Mouse (Mus musculus): ENCODE measurements around the gene Thsd4. TPM values are rescaled to one million over a fixed set of nuclear protein-coding genes. Genes with fewer than 3 reads are reported as not detected.

Gene Thsd4
- 2.6 and 3.0 TPM in 2 replicates for polyA plus RNA-seq (2014; fragmentation: Nextera tagmentation; extraction: Ambion mirVana)

- peak; percentile 76 for DNase-seq (ENCODE audit: low spot score)
- H3K36me3 ChIP-seq (replicated peaks; ENCODE audit: control insufficient read depth, insufficient read depth, low read depth, low read length), result no peaks in the 10 kb centered on the region
- H3K27me3 ChIP-seq (ENCODE audit: control insufficient read depth, insufficient read depth, low read length), result peaks cover 4% of the 10 kb centered on the region; the same call in 1 of the 2 replicates
- peaks cover 2% of the 10 kb centered on the region for H3K4me1 ChIP-seq (ENCODE audit: control insufficient read depth, insufficient read depth, low read length)
- H3K4me2 ChIP-seq (ENCODE audit: low read depth, low read length), result peak within 1 kb of the TSS; percentile 96
- WGBS, result 1% methylated on average over 43 of the region's 51 CpGs
- H3K4me3 ChIP-seq (ENCODE audit: low read depth, low read length), result peak within 1 kb of the TSS; percentile 53
- no peak within 1 kb of the TSS for H3K27ac ChIP-seq (replicated peaks; ENCODE audit: low read depth, low read length)
- H3K9ac ChIP-seq (replicated peaks; ENCODE audit: low read length), result peak within 1 kb of the TSS; percentile 65
- ATAC-seq (replicated peaks; ENCODE audit: insufficient number of reproducible peaks, low FRiP score, low TSS enrichment, low read depth), result peak; percentile 21
- no peaks in the 10 kb centered on the region for H3K9me3 ChIP-seq (replicated peaks; ENCODE audit: control insufficient read depth, low read length)
Measured at GRCm38 (mm10) chr9:60521806-60522264, at the start of gene Thsd4. TSS of gene Thsd4 (minus strand) at chr9:60522046.

DNA sequence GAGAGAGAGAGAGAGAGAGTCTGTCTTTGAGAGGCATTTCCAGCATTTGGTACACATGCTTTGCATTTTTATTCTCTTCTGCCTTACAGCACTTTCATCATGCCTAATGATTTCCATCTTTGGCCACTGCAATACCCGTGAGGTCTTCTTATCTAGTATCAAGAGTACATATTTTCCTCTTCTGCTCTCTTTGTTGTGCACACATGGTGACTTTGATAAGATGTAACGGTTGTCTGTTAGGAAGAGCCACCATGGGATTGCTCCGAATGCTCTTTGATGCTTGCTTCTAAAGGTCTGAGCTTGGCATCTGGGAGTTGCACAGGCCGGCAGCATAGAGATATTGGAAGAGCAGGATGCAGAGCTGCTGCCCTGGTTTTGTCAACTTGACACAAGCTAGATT is 49.2 kb upstream of the Thsd4 start:
- DNase-seq (ENCODE audit: low spot score) (peak; percentile 21), ATAC-seq (replicated peaks; ENCODE audit: insufficient number of reproducible peaks, low FRiP score, low TSS enrichment, low read depth) (no peak)
- H3K9ac ChIP-seq (replicated peaks; ENCODE audit: low read length), result no peak overlapping the region
- no peak overlapping the region for H3K4me2 ChIP-seq (ENCODE audit: low read depth, low read length)
- no peaks in the 10 kb centered on the region for H3K36me3 ChIP-seq (replicated peaks; ENCODE audit: control insufficient read depth, insufficient read depth, low read depth, low read length)
- no peak overlapping the region for H3K4me3 ChIP-seq (ENCODE audit: low read depth, low read length)
- no peaks in the 10 kb centered on the region for H3K4me1 ChIP-seq (ENCODE audit: control insufficient read depth, insufficient read depth, low read length)
- H3K9me3 ChIP-seq (replicated peaks; ENCODE audit: control insufficient read depth, low read length), result no peaks in the 10 kb centered on the region
- H3K27ac ChIP-seq (replicated peaks; ENCODE audit: low read depth, low read length), result no peak overlapping the region
- 76% methylated on average over 4 of the region's 4 CpGs for WGBS
- no peaks in the 10 kb centered on the region for H3K27me3 ChIP-seq (ENCODE audit: control insufficient read depth, insufficient read depth, low read length)

DNA sequence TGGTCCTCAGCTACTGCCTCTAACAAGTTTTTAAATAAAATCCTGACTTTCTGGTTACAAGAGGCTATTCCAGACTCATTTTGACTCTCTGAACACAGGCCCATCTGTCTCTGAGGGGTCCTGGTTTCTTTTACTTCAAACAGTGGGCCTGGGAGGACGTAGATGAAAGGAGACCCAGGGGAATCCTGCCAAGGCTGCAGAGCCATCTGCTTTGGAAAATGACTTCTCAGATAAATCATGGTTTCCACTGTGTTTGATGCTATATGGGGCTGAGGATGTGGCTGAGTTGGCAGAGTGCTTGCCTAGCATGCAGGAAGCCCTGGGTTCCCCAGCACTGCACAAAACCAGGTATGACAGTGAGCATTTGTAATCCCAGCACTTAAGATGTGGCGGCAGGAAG is 47.5 kb upstream of the Thsd4 start:
- no peak for DNase-seq (ENCODE audit: low spot score)
- Histone ChIP-seq H3K9ac (replicated peaks; ENCODE audit: low read length) (no peak overlapping the region), H3K4me3 (ENCODE audit: low read depth, low read length) (no peak overlapping the region), H3K27ac (replicated peaks; ENCODE audit: low read depth, low read length) (no peak overlapping the region), H3K4me2 (ENCODE audit: low read depth, low read length) (no peak overlapping the region), H3K27me3 (ENCODE audit: control insufficient read depth, insufficient read depth, low read length) (no peaks in the 10 kb centered on the region), H3K4me1 (ENCODE audit: control insufficient read depth, insufficient read depth, low read length) (no peaks in the 10 kb centered on the region), H3K36me3 (replicated peaks; ENCODE audit: control insufficient read depth, insufficient read depth, low read depth, low read length) (no peaks in the 10 kb centered on the region), H3K9me3 (replicated peaks; ENCODE audit: control insufficient read depth, low read length) (no peaks in the 10 kb centered on the region)
- 69% methylated on average over 2 of the region's 2 CpGs for WGBS
- no peak for ATAC-seq (replicated peaks; ENCODE audit: insufficient number of reproducible peaks, low FRiP score, low TSS enrichment, low read depth)

GRCm38 (mm10) chr9:60563809-60564208 is 42.0 kb upstream of the Thsd4 start:
- Histone ChIP-seq H3K9me3 (replicated peaks; ENCODE audit: control insufficient read depth, low read length) (no peaks in the 10 kb centered on the region), H3K36me3 (replicated peaks; ENCODE audit: control insufficient read depth, insufficient read depth, low read depth, low read length) (no peaks in the 10 kb centered on the region), H3K27ac (replicated peaks; ENCODE audit: low read depth, low read length) (no peak overlapping the region), H3K27me3 (ENCODE audit: control insufficient read depth, insufficient read depth, low read length) (no peaks in the 10 kb centered on the region), H3K4me2 (ENCODE audit: low read depth, low read length) (no peak overlapping the region), H3K4me1 (ENCODE audit: control insufficient read depth, insufficient read depth, low read length) (no peaks in the 10 kb centered on the region), H3K4me3 (ENCODE audit: low read depth, low read length) (no peak overlapping the region), H3K9ac (replicated peaks; ENCODE audit: low read length) (no peak overlapping the region)
- ATAC-seq (replicated peaks; ENCODE audit: insufficient number of reproducible peaks, low FRiP score, low TSS enrichment, low read depth), result no peak
- no peak for DNase-seq (ENCODE audit: low spot score)
- 95% methylated on average over 7 of the region's 7 CpGs for WGBS

GRCm38 (mm10) chr9:60562443-60563371 is 40.9 kb upstream of the Thsd4 start:
- Histone ChIP-seq H3K27me3 (ENCODE audit: control insufficient read depth, insufficient read depth, low read length) (no peaks in the 10 kb centered on the region), H3K36me3 (replicated peaks; ENCODE audit: control insufficient read depth, insufficient read depth, low read depth, low read length) (no peaks in the 10 kb centered on the region), H3K4me3 (ENCODE audit: low read depth, low read length) (no peak overlapping the region), H3K27ac (replicated peaks; ENCODE audit: low read depth, low read length) (no peak overlapping the region), H3K9me3 (replicated peaks; ENCODE audit: control insufficient read depth, low read length) (no peaks in the 10 kb centered on the region), H3K4me1 (ENCODE audit: control insufficient read depth, insufficient read depth, low read length) (no peaks in the 10 kb centered on the region), H3K9ac (replicated peaks; ENCODE audit: low read length) (no peak overlapping the region), H3K4me2 (ENCODE audit: low read depth, low read length) (no peak overlapping the region)
- WGBS, result 58% methylated on average over 20 of the region's 20 CpGs
- no peak for ATAC-seq (replicated peaks; ENCODE audit: insufficient number of reproducible peaks, low FRiP score, low TSS enrichment, low read depth)
- peak; percentile 67 for DNase-seq (ENCODE audit: low spot score)

- H3K4me1 ChIP-seq (ENCODE audit: control insufficient read depth, insufficient read depth, low read length), result no peaks in the 10 kb centered on the region
- ATAC-seq (replicated peaks; ENCODE audit: insufficient number of reproducible peaks, low FRiP score, low TSS enrichment, low read depth), result no peak
- WGBS, result 68% methylated on average over 9 of the region's 9 CpGs
- H3K4me3 ChIP-seq (ENCODE audit: low read depth, low read length), result no peak overlapping the region
- H3K4me2 ChIP-seq (ENCODE audit: low read depth, low read length), result no peak overlapping the region
- no peaks in the 10 kb centered on the region for H3K36me3 ChIP-seq (replicated peaks; ENCODE audit: control insufficient read depth, insufficient read depth, low read depth, low read length)
- no peaks in the 10 kb centered on the region for H3K9me3 ChIP-seq (replicated peaks; ENCODE audit: control insufficient read depth, low read length)
- DNase-seq (ENCODE audit: low spot score), result peak; percentile 51
- H3K9ac ChIP-seq (replicated peaks; ENCODE audit: low read length), result no peak overlapping the region
- no peak overlapping the region for H3K27ac ChIP-seq (replicated peaks; ENCODE audit: low read depth, low read length)
- no peaks in the 10 kb centered on the region for H3K27me3 ChIP-seq (ENCODE audit: control insufficient read depth, insufficient read depth, low read length)
Measured at GRCm38 (mm10) chr9:60561641-60562289, 39.9 kb upstream of the Thsd4 start.

DNA sequence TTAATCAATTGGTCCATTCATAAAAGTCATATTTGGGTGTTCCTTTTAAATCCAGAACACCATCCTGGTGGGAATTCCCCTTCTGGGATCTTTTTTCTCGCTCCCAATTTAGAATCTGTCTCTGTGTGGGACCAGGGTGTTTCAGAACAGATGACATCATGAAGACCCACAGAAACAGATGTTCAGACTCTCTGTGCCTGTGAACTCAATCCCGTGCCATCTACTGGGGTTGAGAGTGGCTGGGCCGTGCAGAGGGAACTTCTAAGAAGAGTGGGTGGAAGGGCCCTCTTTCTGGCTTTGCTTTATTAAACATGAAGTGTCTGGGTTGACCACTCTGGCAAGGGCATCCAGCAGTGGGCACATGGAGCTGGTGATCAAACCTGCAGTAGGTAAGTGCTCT is 36.7 kb upstream of the Thsd4 start:
- WGBS, result 78% methylated on average over 3 of the region's 3 CpGs
- no peaks in the 10 kb centered on the region for H3K27me3 ChIP-seq (ENCODE audit: control insufficient read depth, insufficient read depth, low read length)
- no peaks in the 10 kb centered on the region for H3K9me3 ChIP-seq (replicated peaks; ENCODE audit: control insufficient read depth, low read length)
- no peak overlapping the region for H3K4me2 ChIP-seq (ENCODE audit: low read depth, low read length)
- H3K36me3 ChIP-seq (replicated peaks; ENCODE audit: control insufficient read depth, insufficient read depth, low read depth, low read length), result no peaks in the 10 kb centered on the region
- H3K4me1 ChIP-seq (ENCODE audit: control insufficient read depth, insufficient read depth, low read length), result no peaks in the 10 kb centered on the region
- DNase-seq (ENCODE audit: low spot score) (no peak), ATAC-seq (replicated peaks; ENCODE audit: insufficient number of reproducible peaks, low FRiP score, low TSS enrichment, low read depth) (no peak)
- H3K4me3 ChIP-seq (ENCODE audit: low read depth, low read length), result no peak overlapping the region
- no peak overlapping the region for H3K27ac ChIP-seq (replicated peaks; ENCODE audit: low read depth, low read length)
- no peak overlapping the region for H3K9ac ChIP-seq (replicated peaks; ENCODE audit: low read length)

DNA sequence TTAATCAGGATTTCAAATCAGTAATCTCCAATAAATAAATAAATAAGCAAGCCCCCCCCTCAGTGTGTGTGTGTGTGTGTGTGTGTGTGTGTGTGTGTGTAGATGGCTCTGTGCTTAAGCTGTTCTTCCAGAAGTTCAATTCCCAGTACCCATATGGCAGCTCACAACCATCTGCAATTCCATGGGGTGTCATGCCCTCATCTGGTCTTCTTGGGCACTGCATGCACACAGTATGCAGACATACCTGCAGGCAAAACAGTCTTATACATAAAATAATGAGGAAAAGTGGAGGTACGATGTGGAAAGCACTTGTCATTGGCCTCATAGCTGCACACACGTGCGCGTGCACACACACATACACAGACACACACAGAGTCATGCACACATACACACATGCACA is 29.4 kb upstream of the Thsd4 start:
- Histone ChIP-seq H3K4me1 (ENCODE audit: control insufficient read depth, insufficient read depth, low read length) (no peaks in the 10 kb centered on the region), H3K4me2 (ENCODE audit: low read depth, low read length) (no peak overlapping the region), H3K9me3 (replicated peaks; ENCODE audit: control insufficient read depth, low read length) (no peaks in the 10 kb centered on the region), H3K4me3 (ENCODE audit: low read depth, low read length) (no peak overlapping the region), H3K9ac (replicated peaks; ENCODE audit: low read length) (no peak overlapping the region), H3K27me3 (ENCODE audit: control insufficient read depth, insufficient read depth, low read length) (no peaks in the 10 kb centered on the region), H3K27ac (replicated peaks; ENCODE audit: low read depth, low read length) (no peak overlapping the region), H3K36me3 (replicated peaks; ENCODE audit: control insufficient read depth, insufficient read depth, low read depth, low read length) (no peaks in the 10 kb centered on the region)
- DNase-seq (ENCODE audit: low spot score), result no peak
- WGBS, result 96% methylated on average over 4 of the region's 4 CpGs
- ATAC-seq (replicated peaks; ENCODE audit: insufficient number of reproducible peaks, low FRiP score, low TSS enrichment, low read depth), result no peak
